Mouse (Mus musculus): ENCODE data around the gene 3110021N24Rik. TPM values are rescaled to one million over a fixed set of nuclear protein-coding genes. Genes with fewer than 3 reads are reported as not detected.

3110021N24Rik gene
- polyA plus RNA-seq, 1 experiment from 2014 or later: 0.45 TPM

DNA sequence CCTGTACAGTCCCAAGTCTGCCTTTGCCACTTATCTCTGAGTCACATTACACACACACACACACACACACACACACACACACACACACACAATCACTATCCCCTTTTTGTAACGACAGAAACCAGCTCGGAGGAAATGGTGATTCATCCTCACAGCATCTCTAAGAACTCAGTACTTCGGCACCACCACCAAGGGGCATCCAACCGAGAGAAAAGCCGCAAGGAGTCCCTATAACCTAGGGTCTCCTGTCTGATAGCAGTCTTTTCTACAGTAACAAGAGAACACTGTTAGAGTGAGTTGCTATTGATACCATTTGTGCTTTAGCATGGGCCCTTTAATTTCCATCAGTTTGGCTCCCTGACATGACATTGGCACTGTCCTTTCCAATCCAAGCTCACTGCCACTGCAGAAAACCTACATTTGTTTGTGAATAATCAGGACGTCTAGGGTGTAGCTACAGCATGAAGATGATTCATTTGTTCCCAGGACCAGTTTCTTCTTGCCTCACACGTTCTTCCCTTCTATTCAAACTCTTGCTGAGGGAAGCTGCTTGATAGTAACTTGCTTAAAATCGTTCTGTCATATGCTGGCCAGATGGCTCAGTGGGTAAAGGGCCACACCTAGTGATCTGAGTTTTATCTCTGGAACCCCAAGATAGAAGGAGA, 63.1 kb downstream of the 3110021N24Rik start:
- H3K9ac ChIP-seq (ENCODE audit: low read length): no peak overlapping the region
- ATAC-seq (ENCODE audit: low FRiP score) (no peak), DNase-seq (ENCODE audit: low spot score, missing footprints) (no peak)
- H3K27me3 ChIP-seq (ENCODE audit: control insufficient read depth, insufficient read depth, low read length): no peaks in the 10 kb centered on the region
- no peak overlapping the region for H3K4me2 ChIP-seq
- no peaks in the 10 kb centered on the region for H3K36me3 ChIP-seq (ENCODE audit: control insufficient read depth, insufficient read depth, low read length)
- 32% methylated on average over 8 of the region's 8 CpGs for WGBS
- H3K27ac ChIP-seq (ENCODE audit: low read depth, low read length): no peak overlapping the region
- 0 out of 2 replicates have a peak, but pooled peaks cover 4% of the 10 kb centered on the region for H3K4me1 ChIP-seq (ENCODE audit: control insufficient read depth, insufficient read depth, low read length)
- no peak overlapping the region for H3K4me3 ChIP-seq (ENCODE audit: low read depth, low read length)
- H3K9me3 ChIP-seq (ENCODE audit: control insufficient read depth, low read length): no peaks in the 10 kb centered on the region

DNA sequence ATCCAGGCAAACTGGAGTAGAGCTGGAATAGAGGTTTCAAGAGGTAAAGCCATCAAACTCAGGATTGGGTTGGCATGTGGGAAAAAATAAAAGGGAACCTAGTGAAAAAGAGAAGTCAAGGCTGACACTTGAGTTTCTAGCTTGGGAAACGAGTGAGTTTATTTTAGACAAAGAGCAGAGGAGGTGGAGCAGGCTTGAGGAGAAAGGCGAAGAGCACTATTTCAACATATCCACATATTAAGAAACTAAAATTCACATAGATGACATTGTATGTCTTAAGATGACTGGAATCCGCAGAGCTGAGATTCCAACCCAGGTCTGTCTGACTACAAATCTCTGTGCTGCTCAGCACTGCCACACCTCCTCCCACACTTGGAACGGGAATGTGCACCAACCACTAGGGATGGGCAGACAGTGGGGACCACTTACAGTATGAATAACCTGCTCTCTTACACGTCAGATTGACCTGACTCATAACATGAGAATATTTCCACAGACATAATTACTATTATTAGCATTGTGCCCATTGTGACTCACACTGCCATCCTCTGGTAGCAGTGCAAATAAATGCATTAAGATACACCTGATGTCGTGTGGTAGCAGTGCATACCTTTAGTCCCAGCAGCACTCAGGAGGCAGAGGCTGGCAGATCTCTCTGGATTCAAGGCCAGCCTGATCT, 69.9 kb downstream of the 3110021N24Rik start:
- Histone ChIP-seq H3K36me3 (ENCODE audit: control insufficient read depth, insufficient read depth, low read length) (no peaks in the 10 kb centered on the region), H3K27ac (ENCODE audit: low read depth, low read length) (no peak overlapping the region), H3K9me3 (ENCODE audit: control insufficient read depth, low read length) (no peaks in the 10 kb centered on the region), H3K4me1 (ENCODE audit: control insufficient read depth, insufficient read depth, low read length) (no peaks in the 10 kb centered on the region), H3K9ac (ENCODE audit: low read length) (no peak overlapping the region), H3K4me2 (no peak overlapping the region), H3K4me3 (ENCODE audit: low read depth, low read length) (no peak overlapping the region), H3K27me3 (ENCODE audit: control insufficient read depth, insufficient read depth, low read length) (no peaks in the 10 kb centered on the region)
- ATAC-seq (ENCODE audit: low FRiP score) (no peak), DNase-seq (ENCODE audit: low spot score, missing footprints) (no peak)
- 82% methylated on average over 6 of the region's 6 CpGs for WGBS

GRCm38 (mm10) chr4:108790507-108790906, 71.1 kb downstream of the 3110021N24Rik start:
- H3K9ac ChIP-seq (ENCODE audit: low read length): no peak overlapping the region
- H3K4me1 ChIP-seq (ENCODE audit: control insufficient read depth, insufficient read depth, low read length): no peaks in the 10 kb centered on the region
- H3K36me3 ChIP-seq (ENCODE audit: control insufficient read depth, insufficient read depth, low read length): no peaks in the 10 kb centered on the region
- H3K9me3 ChIP-seq (ENCODE audit: control insufficient read depth, low read length): no peaks in the 10 kb centered on the region
- H3K4me3 ChIP-seq (ENCODE audit: low read depth, low read length): no peak overlapping the region
- 76% methylated on average over 1 of the region's 1 CpGs for WGBS
- no peak for DNase-seq (ENCODE audit: low spot score, missing footprints)
- no peak overlapping the region for H3K27ac ChIP-seq (ENCODE audit: low read depth, low read length)
- no peak overlapping the region for H3K4me2 ChIP-seq
- no peaks in the 10 kb centered on the region for H3K27me3 ChIP-seq (ENCODE audit: control insufficient read depth, insufficient read depth, low read length)
- no peak for ATAC-seq (ENCODE audit: low FRiP score)

- 29% methylated on average over 1 of the region's 1 CpGs for WGBS
- no peak overlapping the region for H3K9ac ChIP-seq (ENCODE audit: low read length)
- H3K27ac ChIP-seq (ENCODE audit: low read depth, low read length): no peak overlapping the region
- no peaks in the 10 kb centered on the region for H3K27me3 ChIP-seq (ENCODE audit: control insufficient read depth, insufficient read depth, low read length)
- no peaks in the 10 kb centered on the region for H3K9me3 ChIP-seq (ENCODE audit: control insufficient read depth, low read length)
- ATAC-seq (ENCODE audit: low FRiP score): no peak
- H3K4me3 ChIP-seq (ENCODE audit: low read depth, low read length): no peak overlapping the region
- H3K36me3 ChIP-seq (ENCODE audit: control insufficient read depth, insufficient read depth, low read length): no peaks in the 10 kb centered on the region
- no peak for DNase-seq (ENCODE audit: low spot score, missing footprints)
- H3K4me2 ChIP-seq: no peak overlapping the region
- H3K4me1 ChIP-seq (ENCODE audit: control insufficient read depth, insufficient read depth, low read length): no peaks in the 10 kb centered on the region
Observed at GRCm38 (mm10) chr4:108793941-108794340, 74.5 kb downstream of the 3110021N24Rik start.

GRCm38 (mm10) chr4:108796701-108797100, 77.3 kb downstream of the 3110021N24Rik start:
- no peak for ATAC-seq (ENCODE audit: low FRiP score)

GRCm38 (mm10) chr4:108798083-108798830, 78.8 kb downstream of the 3110021N24Rik start:
- H3K27me3 ChIP-seq (ENCODE audit: control insufficient read depth, insufficient read depth, low read length): no peaks in the 10 kb centered on the region
- no peak for ATAC-seq (ENCODE audit: low FRiP score)
- H3K4me3 ChIP-seq (ENCODE audit: low read depth, low read length): no peak overlapping the region
- H3K9me3 ChIP-seq (ENCODE audit: control insufficient read depth, low read length): no peaks in the 10 kb centered on the region
- no peaks in the 10 kb centered on the region for H3K36me3 ChIP-seq (ENCODE audit: control insufficient read depth, insufficient read depth, low read length)
- DNase-seq (ENCODE audit: low spot score, missing footprints): peak; percentile 90
- no peak overlapping the region for H3K27ac ChIP-seq (ENCODE audit: low read depth, low read length)
- 44% methylated on average over 2 of the region's 2 CpGs for WGBS
- H3K4me1 ChIP-seq (ENCODE audit: control insufficient read depth, insufficient read depth, low read length): no peaks in the 10 kb centered on the region
- no peak overlapping the region for H3K9ac ChIP-seq (ENCODE audit: low read length)
- H3K4me2 ChIP-seq: no peak overlapping the region

More at GRCm38 (mm10) chr4:108796701-108797100, 77.3 kb downstream of the 3110021N24Rik start:
- H3K9me3 ChIP-seq (ENCODE audit: control insufficient read depth, low read length): no peaks in the 10 kb centered on the region
- DNase-seq (ENCODE audit: low spot score, missing footprints): peak; percentile 75
- no peak overlapping the region for H3K4me3 ChIP-seq (ENCODE audit: low read depth, low read length)
- H3K4me1 ChIP-seq (ENCODE audit: control insufficient read depth, insufficient read depth, low read length): no peaks in the 10 kb centered on the region
- no peaks in the 10 kb centered on the region for H3K36me3 ChIP-seq (ENCODE audit: control insufficient read depth, insufficient read depth, low read length)
- WGBS: 69% methylated on average over 4 of the region's 4 CpGs
- H3K4me2 ChIP-seq: no peak overlapping the region
- no peaks in the 10 kb centered on the region for H3K27me3 ChIP-seq (ENCODE audit: control insufficient read depth, insufficient read depth, low read length)
- H3K9ac ChIP-seq (ENCODE audit: low read length): no peak overlapping the region
- no peak overlapping the region for H3K27ac ChIP-seq (ENCODE audit: low read depth, low read length)

DNA sequence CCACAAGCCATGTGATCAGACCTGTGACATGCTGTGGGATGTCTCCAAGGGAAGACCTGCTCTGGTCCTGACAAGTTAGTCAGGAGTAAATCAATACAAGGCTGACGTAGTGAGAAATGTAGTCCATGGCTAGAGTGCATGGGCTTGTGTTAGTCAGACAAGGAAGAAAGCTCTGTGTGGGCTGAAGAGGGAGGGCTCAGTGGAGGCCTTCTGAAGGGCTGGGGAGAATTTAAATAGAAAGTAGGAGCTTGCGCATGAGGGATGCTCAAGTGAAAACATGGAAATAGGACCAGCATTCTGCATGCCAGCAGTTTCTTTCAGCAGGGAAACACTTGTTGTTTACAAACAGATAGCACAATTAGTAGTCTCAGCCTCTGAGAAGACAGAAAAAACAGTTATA, 84.1 kb downstream of the 3110021N24Rik start:
- no peaks in the 10 kb centered on the region for H3K4me1 ChIP-seq (ENCODE audit: control insufficient read depth, insufficient read depth, low read length)
- H3K27ac ChIP-seq (ENCODE audit: low read depth, low read length): no peak overlapping the region
- H3K9me3 ChIP-seq (ENCODE audit: control insufficient read depth, low read length): no peaks in the 10 kb centered on the region
- WGBS: 86% methylated on average over 2 of the region's 2 CpGs
- no peaks in the 10 kb centered on the region for H3K27me3 ChIP-seq (ENCODE audit: control insufficient read depth, insufficient read depth, low read length)
- peak; percentile 45 for DNase-seq (ENCODE audit: low spot score, missing footprints)
- ATAC-seq (ENCODE audit: low FRiP score): no peak
- H3K36me3 ChIP-seq (ENCODE audit: control insufficient read depth, insufficient read depth, low read length): no peaks in the 10 kb centered on the region
- no peak overlapping the region for H3K9ac ChIP-seq (ENCODE audit: low read length)
- H3K4me3 ChIP-seq (ENCODE audit: low read depth, low read length): no peak overlapping the region
- no peak overlapping the region for H3K4me2 ChIP-seq

GRCm38 (mm10) chr4:108811142-108811541, 91.7 kb downstream of the 3110021N24Rik start:
- ATAC-seq (ENCODE audit: low FRiP score) (peak; percentile 24; the same call in 1 of the 2 replicates), DNase-seq (ENCODE audit: low spot score, missing footprints) (no peak)
- no peaks in the 10 kb centered on the region for H3K9me3 ChIP-seq (ENCODE audit: control insufficient read depth, low read length)
- H3K4me2 ChIP-seq: no peak overlapping the region
- 63% methylated on average over 4 of the region's 4 CpGs for WGBS
- peaks cover 2% of the 10 kb centered on the region; the same call in 1 of the 2 replicates for H3K36me3 ChIP-seq (ENCODE audit: control insufficient read depth, insufficient read depth, low read length)
- H3K4me3 ChIP-seq (ENCODE audit: low read depth, low read length): no peak overlapping the region
- H3K27ac ChIP-seq (ENCODE audit: low read depth, low read length): no peak overlapping the region
- no peaks in the 10 kb centered on the region for H3K27me3 ChIP-seq (ENCODE audit: control insufficient read depth, insufficient read depth, low read length)
- H3K9ac ChIP-seq (ENCODE audit: low read length): no peak overlapping the region
- no peaks in the 10 kb centered on the region for H3K4me1 ChIP-seq (ENCODE audit: control insufficient read depth, insufficient read depth, low read length)

- H3K27me3 ChIP-seq (ENCODE audit: control insufficient read depth, insufficient read depth, low read length): no peaks in the 10 kb centered on the region
Observed at GRCm38 (mm10) chr4:108811550-108811949, 92.1 kb downstream of the 3110021N24Rik start.

More at GRCm38 (mm10) chr4:108811550-108811949, 92.1 kb downstream of the 3110021N24Rik start:
- Histone ChIP-seq H3K9me3 (ENCODE audit: control insufficient read depth, low read length) (no peaks in the 10 kb centered on the region), H3K4me2 (no peak overlapping the region), H3K36me3 (ENCODE audit: control insufficient read depth, insufficient read depth, low read length) (peaks cover 2% of the 10 kb centered on the region; the same call in 1 of the 2 replicates), H3K4me1 (ENCODE audit: control insufficient read depth, insufficient read depth, low read length) (no peaks in the 10 kb centered on the region), H3K9ac (ENCODE audit: low read length) (no peak overlapping the region), H3K4me3 (ENCODE audit: low read depth, low read length) (no peak overlapping the region), H3K27ac (ENCODE audit: low read depth, low read length) (no peak overlapping the region)
- peak; percentile 42; the same call in 1 of the 2 replicates for ATAC-seq (ENCODE audit: low FRiP score)
- peak; percentile 85 for DNase-seq (ENCODE audit: low spot score, missing footprints)
- 58% methylated on average over 6 of the region's 6 CpGs for WGBS
